In the genomic region with DNA sequence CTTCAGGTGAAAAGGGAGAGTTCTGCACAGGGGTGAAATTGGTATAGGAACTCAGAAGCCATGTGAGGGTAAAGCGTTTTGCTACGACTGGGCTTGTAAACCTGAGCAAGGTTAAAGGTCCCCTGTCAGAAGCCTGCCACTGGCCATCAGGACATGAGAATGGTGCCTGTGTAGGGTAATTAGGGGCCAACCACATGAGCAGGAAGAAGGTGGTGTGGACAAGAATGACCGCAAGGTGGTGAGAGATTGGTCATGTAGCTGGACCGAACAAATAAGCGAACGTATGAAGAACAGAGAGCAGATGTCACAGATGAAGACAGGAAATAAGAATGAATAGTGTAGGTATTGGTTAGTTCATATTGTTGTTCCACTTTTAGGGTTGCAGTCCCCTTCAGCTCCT, we compare ENCODE assay signal across 18 mouse cellular contexts. TPM values are rescaled to one million over a fixed set of nuclear protein-coding genes. Genes with fewer than 3 reads are reported as not detected.
"Had no signal": no experiment of that assay in that cellular context is flagged by ENCODE, and none has a peak within 500 bp of the region (broad histone marks: within the 10 kb centered on the region; RNA-seq: fewer than 3 reads in every experiment).

No protein-coding gene starts in this region.

- H3K27me3 ChIP-seq: midbrain, embryonic 12.5 days; neural tube, embryonic 12.5 days had no signal

- H3K9me3 ChIP-seq: midbrain, embryonic 10.5 days; midbrain, embryonic 12.5 days; neural tube, embryonic 12.5 days had no signal

- H3K9ac ChIP-seq: liver, embryonic 14.5 days; lung, embryonic 14.5 days; midbrain, embryonic 12.5 days; neural tube, embryonic 12.5 days had no signal

- H3K27ac ChIP-seq: liver, embryonic 14.5 days; midbrain, embryonic 10.5 days; midbrain, embryonic 12.5 days; neural tube, embryonic 12.5 days had no signal

- DNase-seq: lung, embryonic 14.5 days; lung, postnatal 10 days; lung, postnatal 4 days; midbrain, embryonic 14.5 days; right cerebral cortex, adult 18-20 months; right cerebral cortex, postnatal 25 days; right cerebral cortex, postnatal 4 days; spleen, adult 18-20 months; thymus, adult 18-20 months; thymus, postnatal 14 days; thymus, postnatal 36 days had no signal

- H3K36me3 ChIP-seq: midbrain, embryonic 10.5 days; midbrain, embryonic 12.5 days; neural tube, embryonic 12.5 days had no signal

- ATAC-seq: midbrain, embryonic 16.5 days had no signal

- H3K4me1 ChIP-seq: midbrain, embryonic 10.5 days; midbrain, embryonic 12.5 days; neural tube, embryonic 12.5 days had no signal

- H3K4me2 ChIP-seq: lung, embryonic 14.5 days; midbrain, embryonic 12.5 days; neural tube, embryonic 12.5 days had no signal

- H3K4me3 ChIP-seq: midbrain, embryonic 10.5 days; midbrain, embryonic 12.5 days; myocyte; neural tube, embryonic 12.5 days had no signal

RNA-seq across cellular contexts. Expression of a gene that starts 23.7 kb away (rescaled TPM):
- total RNA-seq: megakaryocyte-erythroid progenitor cell, adult 5-6 weeks had no signal
- polyA plus RNA-seq: midbrain, embryonic 10.5 days had no signal
